Mouse (Mus musculus): ENCODE measurements around the gene Esd.

The Esd gene

DNA sequence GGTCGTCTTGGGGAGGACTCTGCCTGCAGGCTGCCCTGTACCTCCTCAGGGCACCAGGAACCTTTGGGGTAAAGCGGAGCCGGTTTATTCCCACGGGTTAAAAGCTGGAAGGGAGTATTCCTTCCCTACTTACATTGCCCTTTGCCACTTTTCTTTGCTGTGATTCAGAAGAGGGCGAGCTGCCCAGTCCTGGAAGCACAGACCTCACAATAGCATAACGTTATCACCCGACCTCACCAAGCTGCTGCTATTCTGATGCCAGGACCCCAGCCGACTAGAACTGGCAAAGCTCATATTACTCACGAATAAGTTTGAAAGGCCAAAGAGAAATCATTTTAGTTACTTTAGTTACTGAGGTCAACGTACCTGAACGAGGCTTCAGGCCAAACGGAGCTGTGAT is 62.8 kb downstream of the Esd start:
- no peak for DNase-seq (ENCODE audit: low spot score)

DNA sequence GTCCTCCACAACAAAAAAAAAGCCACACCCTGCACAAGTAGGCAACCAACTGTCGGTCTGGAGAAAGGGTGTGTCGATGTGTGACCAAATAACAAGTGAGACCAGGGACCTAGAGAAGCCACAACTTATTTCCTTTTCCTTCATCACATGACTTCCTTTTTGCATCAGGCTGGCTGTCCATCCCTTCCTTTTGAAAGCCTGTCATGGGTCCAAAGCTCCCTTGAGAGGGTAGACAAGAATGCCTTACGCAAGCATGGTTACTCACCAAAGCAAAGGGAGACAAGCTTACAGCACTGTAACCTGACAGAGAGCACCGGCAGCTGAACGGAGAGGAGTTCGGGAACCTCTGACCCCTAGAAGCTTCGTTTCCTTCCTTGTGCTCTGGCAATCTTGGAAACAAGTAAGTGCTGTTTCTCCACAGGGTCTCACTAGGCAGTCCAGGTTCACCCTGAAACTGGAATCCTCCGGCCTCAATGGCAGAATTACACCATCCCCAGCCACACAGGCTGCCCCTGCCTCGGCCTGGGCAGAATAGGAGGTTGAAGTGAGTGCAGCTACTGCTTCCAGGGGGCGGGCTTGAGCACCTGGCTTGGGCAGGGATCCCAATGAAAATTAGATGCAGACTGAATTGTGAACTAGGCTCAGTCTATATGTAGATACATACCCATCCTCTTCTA is 65.4 kb downstream of the Esd start:
- DNase-seq (ENCODE audit: low spot score), result no peak

DNA sequence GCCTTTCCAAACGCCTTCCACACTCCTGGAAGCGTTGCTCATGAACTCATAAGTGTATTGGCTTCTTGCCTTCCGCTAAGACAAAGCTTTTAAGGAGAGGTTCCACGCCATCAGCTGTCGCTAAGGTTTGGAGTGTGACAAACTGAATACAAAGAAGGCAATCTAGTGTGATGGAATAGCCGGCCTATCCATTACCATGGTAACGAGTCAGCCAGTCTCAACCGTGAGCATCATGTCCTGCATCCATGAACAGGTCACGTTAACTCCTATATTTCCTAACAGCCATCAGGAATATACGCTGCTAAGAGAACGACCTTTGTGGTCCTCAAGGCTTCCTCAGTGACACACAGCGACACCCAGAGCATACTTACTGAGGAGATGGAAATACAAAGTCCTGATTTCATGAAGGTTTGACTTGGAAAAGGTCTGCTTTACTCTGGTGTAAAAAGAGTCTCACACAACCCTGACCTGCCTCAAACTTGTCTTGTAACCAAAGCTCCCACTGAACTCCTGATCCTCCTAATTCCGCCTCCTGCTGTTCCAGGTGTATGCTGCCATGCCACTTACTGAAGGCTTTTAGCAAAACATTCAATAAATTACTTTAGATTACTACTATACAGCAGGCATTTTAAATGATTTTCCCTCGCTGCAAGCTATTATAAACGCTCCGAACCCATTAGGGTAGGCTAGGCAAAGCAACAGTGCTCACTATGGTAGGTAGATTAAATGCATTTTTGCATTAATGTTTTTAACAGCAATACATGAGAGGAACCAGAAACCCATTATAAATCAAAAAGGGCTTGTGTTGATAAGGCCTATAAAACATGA is 66.2 kb downstream of the Esd start:
- no peak for DNase-seq (ENCODE audit: low spot score)
